Mouse (Mus musculus) macrophage (primary cell): ENCODE measurements around the gene Mien1. TPM values are rescaled to one million over a fixed set of nuclear protein-coding genes. Genes with fewer than 3 reads are reported as not detected.

ENCODE experiments used
- H3K27ac ChIP-seq: fragments of 350-480 bp; formaldehyde crosslinking; 2 replicates; pipeline ENCODE4 v1.9.0; 2021
- H3K36me3 ChIP-seq: fragments of 350-480 bp; formaldehyde crosslinking; 2 replicates; pipeline ENCODE4 v1.9.0; 2021; ENCODE audit errors: inconsistent target
- H3K4me3 ChIP-seq: fragments of 350-480 bp; formaldehyde crosslinking; 2 replicates; pipeline ENCODE4 v1.9.0; 2021; ENCODE audit errors: inconsistent target
- H3K79me2 ChIP-seq: fragments of 350-480 bp; formaldehyde crosslinking; 2 replicates; pipeline ENCODE4 v1.9.0; 2021; ENCODE audit errors: inconsistent target
- WGBS: methylation state at CpG from one replicate; pipeline ENCODE4 v1.1.7; 2026; ENCODE audit warnings: inconsistent platforms; ENCODE audit not compliant: missing documents; 5-methylcytosine and 5-hydroxymethylcytosine counted together
- polyA plus RNA-seq: library from polyadenylated mRNA; stranded (reverse); fragments of 250-400 nt; gene quantifications from 3 replicates; pipeline ENCODE4 v1.2.4, GENCODE M21; 2018; ENCODE audit warnings: inconsistent platforms

Mien1 gene
- polyA plus RNA-seq, 1 experiment from 2014 or later: 48.5 TPM

GRCm38 (mm10) chr11:98418939-98419547 is 19.7 kb downstream of the Mien1 start:
- 83% methylated on average over 10 of the region's 10 CpGs for WGBS
- Histone ChIP-seq H3K79me2 (no peaks in the 10 kb centered on the region), H3K36me3 (no peaks in the 10 kb centered on the region), H3K4me3 (no peak overlapping the region), H3K27ac (no peak overlapping the region)

GRCm38 (mm10) chr11:98418273-98418672 is 20.5 kb downstream of the Mien1 start:
- Histone ChIP-seq H3K36me3 (no peaks in the 10 kb centered on the region), H3K27ac (no peak overlapping the region), H3K4me3 (no peak overlapping the region), H3K79me2 (no peaks in the 10 kb centered on the region)
- 65% methylated on average over 4 of the region's 6 CpGs for WGBS

GRCm38 (mm10) chr11:98417074-98417473 is 21.7 kb downstream of the Mien1 start:
- 40% methylated on average over 1 of the region's 1 CpGs for WGBS
- H3K36me3 ChIP-seq: no peaks in the 10 kb centered on the region
- no peaks in the 10 kb centered on the region for H3K79me2 ChIP-seq
- H3K27ac ChIP-seq: no peak overlapping the region
- no peak overlapping the region for H3K4me3 ChIP-seq

GRCm38 (mm10) chr11:98414162-98414561 is 24.6 kb downstream of the Mien1 start:
- H3K79me2 ChIP-seq: no peaks in the 10 kb centered on the region
- no peak overlapping the region for H3K4me3 ChIP-seq
- 37% methylated on average over 2 of the region's 2 CpGs for WGBS
- H3K27ac ChIP-seq: no peak overlapping the region
- no peaks in the 10 kb centered on the region for H3K36me3 ChIP-seq

- WGBS: 28% methylated on average over 7 of the region's 7 CpGs
- no peaks in the 10 kb centered on the region for H3K79me2 ChIP-seq
- no peak overlapping the region for H3K27ac ChIP-seq
- no peak overlapping the region for H3K4me3 ChIP-seq
- no peaks in the 10 kb centered on the region for H3K36me3 ChIP-seq
These were observed 25.1 kb downstream of the Mien1 start for GRCm38 (mm10) chr11:98413731-98414130.

- H3K79me2 ChIP-seq: no peaks in the 10 kb centered on the region
- H3K4me3 ChIP-seq: no peak overlapping the region
- H3K27ac ChIP-seq: no peak overlapping the region
- H3K36me3 ChIP-seq: no peaks in the 10 kb centered on the region
- 1% methylated on average over 40 of the region's 40 CpGs for WGBS
These were observed 25.9 kb downstream of the Mien1 start for GRCm38 (mm10) chr11:98412797-98413301.

GRCm38 (mm10) chr11:98412273-98412796 is 26.5 kb downstream of the Mien1 start, which contains the start of gene Erbb2:
Gene Erbb2 (plus strand): TSS chr11:98412470.
- H3K79me2 ChIP-seq: no peaks in the 10 kb centered on the region
- H3K36me3 ChIP-seq: no peaks in the 10 kb centered on the region
- no peak within 1 kb of the TSS for H3K27ac ChIP-seq
- no peak within 1 kb of the TSS for H3K4me3 ChIP-seq
- 1% methylated on average over 49 of the region's 49 CpGs for WGBS

GRCm38 (mm10) chr11:98409341-98409822 is 29.4 kb downstream of the Mien1 start:
- H3K79me2 ChIP-seq: no peaks in the 10 kb centered on the region
- H3K27ac ChIP-seq: no peak overlapping the region
- H3K36me3 ChIP-seq: no peaks in the 10 kb centered on the region
- H3K4me3 ChIP-seq: no peak overlapping the region
- WGBS: 11% methylated on average over 6 of the region's 10 CpGs

- Histone ChIP-seq H3K79me2 (no peaks in the 10 kb centered on the region), H3K36me3 (no peaks in the 10 kb centered on the region), H3K4me3 (no peak overlapping the region), H3K27ac (no peak overlapping the region)
- 84% methylated on average over 8 of the region's 8 CpGs for WGBS
These were observed 29.9 kb downstream of the Mien1 start for GRCm38 (mm10) chr11:98408872-98409271.

- Histone ChIP-seq H3K79me2 (no peaks in the 10 kb centered on the region), H3K27ac (no peak overlapping the region), H3K36me3 (no peaks in the 10 kb centered on the region), H3K4me3 (no peak overlapping the region)
- WGBS: 88% methylated on average over 6 of the region's 6 CpGs
These were observed 32.2 kb downstream of the Mien1 start for GRCm38 (mm10) chr11:98406621-98407020.

- H3K27ac ChIP-seq: 0 out of 2 replicates have a peak overlapping the region, but pooled peaks have one; percentile 33
- no peaks in the 10 kb centered on the region for H3K79me2 ChIP-seq
- H3K4me3 ChIP-seq: peak overlapping the region; percentile 51
- no peaks in the 10 kb centered on the region for H3K36me3 ChIP-seq
- WGBS: 63% methylated on average over 2 of the region's 3 CpGs
These were observed 38.0 kb downstream of the Mien1 start for GRCm38 (mm10) chr11:98400816-98401215.

GRCm38 (mm10) chr11:98400161-98400726 is 38.5 kb downstream of the Mien1 start, which contains the start of gene Pgap3:
Gene Pgap3 (minus strand): TSS chr11:98400490.
- Histone ChIP-seq H3K27ac (peak within 1 kb of the TSS; percentile 33; the same call in 1 of the 2 replicates), H3K36me3 (no peaks in the 10 kb centered on the region), H3K79me2 (no peaks in the 10 kb centered on the region), H3K4me3 (peak within 1 kb of the TSS; percentile 51)
- WGBS: 1% methylated on average over 40 of the region's 40 CpGs

GRCm38 (mm10) chr11:98397946-98398345 is 40.8 kb downstream of the Mien1 start:
- no peak overlapping the region for H3K4me3 ChIP-seq
- H3K36me3 ChIP-seq: no peaks in the 10 kb centered on the region
- WGBS: over 99% methylated on average over 7 of the region's 7 CpGs
- no peak overlapping the region for H3K27ac ChIP-seq
- H3K79me2 ChIP-seq: no peaks in the 10 kb centered on the region

- H3K79me2 ChIP-seq: no peaks in the 10 kb centered on the region
- no peak overlapping the region for H3K27ac ChIP-seq
- no peaks in the 10 kb centered on the region for H3K36me3 ChIP-seq
- 54% methylated on average over 4 of the region's 4 CpGs for WGBS
- H3K4me3 ChIP-seq: no peak overlapping the region
These were observed 43.8 kb downstream of the Mien1 start for GRCm38 (mm10) chr11:98395041-98395440.

- 84% methylated on average over 6 of the region's 6 CpGs for WGBS
These were observed 44.5 kb downstream of the Mien1 start for GRCm38 (mm10) chr11:98394301-98394700.

More at GRCm38 (mm10) chr11:98394301-98394700, 44.5 kb downstream of the Mien1 start:
- H3K27ac ChIP-seq: no peak overlapping the region
- H3K4me3 ChIP-seq: no peak overlapping the region
- H3K79me2 ChIP-seq: no peaks in the 10 kb centered on the region
- no peaks in the 10 kb centered on the region for H3K36me3 ChIP-seq
